Mouse (Mus musculus) thymus, adult 2 months (tissue): ENCODE measurements around the gene E2f6.

Experiments used
- CTCF ChIP-seq: fragments of 200-500 bp; IDR thresholded peaks from 2 replicates; pipeline ENCODE4 v1.5.1; 2012; ENCODE audit warnings: mild to moderate bottlenecking, control low read depth, low read length, moderate library complexity, borderline replicate concordance; ENCODE audit not compliant: control insufficient read depth, poor library complexity, insufficient read depth; ENCODE audit errors: extremely low read depth
- POLR2A ChIP-seq: fragments of 200-500 bp; IDR thresholded peaks from 2 replicates; pipeline ENCODE4 v1.6.1; 2012; ENCODE audit warnings: mild to moderate bottlenecking, low read length, control low read depth, moderate library complexity; ENCODE audit not compliant: control insufficient read depth, poor library complexity, insufficient read depth; ENCODE audit errors: extremely low read depth

- TF ChIP-seq CTCF (no peak), POLR2A (no peak)
Measured at GRCm38 (mm10) chr12:16822181-16822734, 11.5 kb downstream of the E2f6 start.
